Mouse (Mus musculus) ES-Bruce4 (cell line): Measurements from ENCODE around the gene Mutyh. TPM values are rescaled to one million over a fixed set of nuclear protein-coding genes. Genes with fewer than 3 reads are reported as not detected.

Source experiments
- H3K27ac ChIP-seq: 2 replicates; pipeline ENCODE4 v1.5.1; 2012; ENCODE audit warnings: low read length, inconsistent platforms; ENCODE audit not compliant: insufficient read depth
- H3K27me3 ChIP-seq: 2 replicates; pipeline ENCODE4 v1.6.1; 2012; ENCODE audit warnings: mild to moderate bottlenecking, low read length, inconsistent platforms; ENCODE audit not compliant: control insufficient read depth, poor library complexity, insufficient read depth, severe bottlenecking
- H3K36me3 ChIP-seq: 2 replicates; pipeline ENCODE4 v1.6.1; 2012; ENCODE audit warnings: inconsistent platforms, mild to moderate bottlenecking, low read length, moderate library complexity; ENCODE audit not compliant: control insufficient read depth, poor library complexity, insufficient read depth, severe bottlenecking
- H3K4me1 ChIP-seq: one replicate; pipeline ENCODE4 v1.8.1; 2011; ENCODE audit warnings: low read length; ENCODE audit not compliant: control insufficient read depth, insufficient read depth
- H3K4me3 ChIP-seq: 2 replicates; pipeline ENCODE4 v1.5.1; 2011; ENCODE audit warnings: low read depth, mild to moderate bottlenecking, low read length
- H3K9ac ChIP-seq: 2 replicates; pipeline ENCODE4 v1.6.1; 2012; ENCODE audit warnings: low read depth, mild to moderate bottlenecking, inconsistent platforms; ENCODE audit not compliant: poor library complexity, severe bottlenecking
- H3K9me3 ChIP-seq: replicated peaks from 2 replicates; pipeline ENCODE4 v1.6.1; 2012; ENCODE audit warnings: mild to moderate bottlenecking, low read length, inconsistent platforms; ENCODE audit not compliant: control insufficient read depth, poor library complexity, insufficient read depth, severe bottlenecking
- CTCF ChIP-seq: IDR thresholded peaks from one replicate; pipeline ENCODE4 v1.8.1; 2011; ENCODE audit warnings: low read depth, low read length
- EP300 ChIP-seq: IDR thresholded peaks from 2 replicates; pipeline ENCODE4 v1.6.1; 2011; ENCODE audit warnings: low read depth, low read length; ENCODE audit not compliant: insufficient read depth
- POLR2A ChIP-seq: IDR thresholded peaks from one replicate; pipeline ENCODE4 v1.8.1; 2011; ENCODE audit warnings: low read length; ENCODE audit not compliant: insufficient read depth
- polyA plus RNA-seq: library from polyadenylated mRNA; stranded (reverse); fragments of >200 nt; gene quantifications from 2 replicates; pipeline ENCODE4 v1.2.4, GENCODE M21; 2011; ENCODE audit warnings: low read depth; ENCODE audit not compliant: missing spikeins, insufficient read depth, insufficient read length

The Mutyh gene
- polyA plus RNA-seq, 1 experiment, result 30.0 TPM

DNA sequence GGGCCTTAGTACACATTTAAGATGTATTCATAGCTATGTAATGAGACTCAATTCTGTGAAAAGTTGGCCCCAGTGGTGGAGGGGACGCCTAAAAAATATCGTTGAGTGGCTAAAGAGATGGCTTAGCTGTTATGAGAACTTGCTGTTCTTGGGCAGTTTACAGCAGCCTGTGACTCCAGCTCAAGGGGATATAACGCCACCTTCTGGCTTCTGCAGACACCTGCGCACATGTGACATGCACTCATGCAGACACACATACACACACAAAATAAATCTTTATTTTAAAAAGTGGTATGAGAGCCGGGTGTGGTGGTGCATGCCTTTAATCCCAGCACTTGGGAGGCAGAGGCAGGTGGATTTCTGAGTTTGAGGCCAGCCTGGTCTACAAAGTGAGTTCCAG is 31.1 kb upstream of the Mutyh start:
- no peaks in the 10 kb centered on the region for H3K9me3 ChIP-seq
- H3K27ac ChIP-seq, result no peak overlapping the region
- no peaks in the 10 kb centered on the region; the same call in 1 of the 2 replicates for H3K27me3 ChIP-seq
- TF ChIP-seq EP300, result no peak
- TF ChIP-seq CTCF, result peak; percentile 22
- H3K36me3 ChIP-seq, result 0 out of 2 replicates have a peak, but pooled peaks cover 2% of the 10 kb centered on the region
- no peak overlapping the region for H3K9ac ChIP-seq
- H3K4me1 ChIP-seq, result peaks cover 8% of the 10 kb centered on the region
- no peak overlapping the region for H3K4me3 ChIP-seq

DNA sequence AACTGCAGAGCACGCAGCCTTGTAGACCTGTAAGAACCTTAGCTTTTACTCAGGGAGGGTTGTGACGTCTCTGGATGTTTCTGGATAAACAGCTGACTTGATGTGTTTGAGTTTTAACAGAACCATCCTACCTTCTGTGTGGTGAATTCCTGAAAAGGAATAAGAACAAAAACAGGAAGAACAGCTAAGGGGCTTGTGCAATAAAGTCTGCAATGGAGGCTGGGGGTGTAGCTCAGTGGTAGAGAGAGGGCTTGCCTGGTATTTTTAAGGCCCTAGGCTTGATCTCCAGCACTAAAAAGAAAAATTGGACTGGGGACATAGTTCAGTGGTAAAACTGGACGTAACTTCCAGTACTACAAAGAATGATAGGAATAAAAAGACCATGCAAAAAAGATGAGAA is 30.4 kb upstream of the Mutyh start:
- H3K9me3 ChIP-seq, result no peaks in the 10 kb centered on the region
- peaks cover 10% of the 10 kb centered on the region for H3K4me1 ChIP-seq
- H3K36me3 ChIP-seq, result no peaks in the 10 kb centered on the region
- no peaks in the 10 kb centered on the region; the same call in 1 of the 2 replicates for H3K27me3 ChIP-seq
- H3K9ac ChIP-seq, result no peak overlapping the region
- no peak overlapping the region for H3K27ac ChIP-seq
- TF ChIP-seq POLR2A (no peak), EP300 (no peak), CTCF (no peak)
- no peak overlapping the region for H3K4me3 ChIP-seq

GRCm38 (mm10) chr4:116780541-116780940 is 27.0 kb upstream of the Mutyh start:
- TF ChIP-seq CTCF (no peak), EP300 (peak; percentile 72)
- Histone ChIP-seq H3K27me3 (no peaks in the 10 kb centered on the region; the same call in 1 of the 2 replicates), H3K9ac (no peak overlapping the region), H3K4me1 (peaks cover 7% of the 10 kb centered on the region), H3K9me3 (no peaks in the 10 kb centered on the region), H3K4me3 (no peak overlapping the region), H3K36me3 (no peaks in the 10 kb centered on the region), H3K27ac (peak overlapping the region; percentile 26; the same call in 1 of the 2 replicates)

DNA sequence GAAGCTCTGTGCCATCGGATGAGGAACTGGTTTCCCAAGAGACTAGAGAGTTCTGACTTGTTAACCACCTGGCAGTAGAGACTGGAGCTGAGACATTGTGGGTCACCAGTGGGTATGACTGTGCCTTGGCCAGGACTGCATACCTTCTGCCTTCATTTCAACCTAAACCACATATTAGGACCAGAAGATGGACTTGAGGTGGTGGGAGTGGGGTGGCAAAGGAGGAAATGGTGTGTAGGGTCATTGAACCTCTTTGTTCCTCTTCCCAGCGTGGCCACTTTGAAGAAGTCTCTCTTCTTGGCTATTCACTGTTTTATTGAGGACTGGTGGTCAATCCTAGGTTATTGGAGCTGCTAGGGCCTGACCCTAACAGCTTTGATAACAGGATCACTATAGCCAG is 26.2 kb upstream of the Mutyh start:
- no peak overlapping the region for H3K4me3 ChIP-seq
- H3K36me3 ChIP-seq, result no peaks in the 10 kb centered on the region
- no peaks in the 10 kb centered on the region for H3K9me3 ChIP-seq
- H3K9ac ChIP-seq, result no peak overlapping the region
- TF ChIP-seq CTCF (no peak), EP300 (no peak), POLR2A (no peak)
- H3K27ac ChIP-seq, result peak overlapping the region; percentile 86
- H3K4me1 ChIP-seq, result peaks cover 7% of the 10 kb centered on the region
- H3K27me3 ChIP-seq, result no peaks in the 10 kb centered on the region; the same call in 1 of the 2 replicates

DNA sequence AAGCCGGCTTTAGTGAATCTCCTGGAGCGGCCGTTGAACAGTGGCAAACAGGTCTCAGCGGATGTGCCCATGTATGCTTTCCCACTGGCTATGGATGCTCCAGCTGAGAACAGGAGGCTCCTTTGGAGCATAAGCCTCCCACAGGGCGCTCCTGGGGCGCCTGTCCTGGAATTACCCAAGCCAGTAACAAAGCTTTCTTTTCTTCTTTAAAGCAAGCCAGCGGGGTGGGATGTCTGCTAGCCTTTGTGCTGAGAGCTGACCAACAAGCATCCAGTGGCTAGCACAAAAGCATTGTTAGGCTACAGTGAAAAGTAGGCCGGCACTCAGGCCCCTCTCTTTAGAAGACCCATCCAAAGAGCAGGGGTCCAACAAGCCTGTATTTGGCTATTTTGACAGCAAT is 25.4 kb upstream of the Mutyh start:
- H3K36me3 ChIP-seq, result no peaks in the 10 kb centered on the region
- H3K9me3 ChIP-seq, result no peaks in the 10 kb centered on the region
- no peak overlapping the region for H3K9ac ChIP-seq
- no peak overlapping the region for H3K4me3 ChIP-seq
- peaks cover 7% of the 10 kb centered on the region for H3K4me1 ChIP-seq
- H3K27ac ChIP-seq, result peak overlapping the region; percentile 95
- no peaks in the 10 kb centered on the region for H3K27me3 ChIP-seq
- no peak for TF ChIP-seq POLR2A
- peak; percentile 79 for TF ChIP-seq EP300

- Histone ChIP-seq H3K27me3 (no peaks in the 10 kb centered on the region), H3K27ac (no peak overlapping the region), H3K9ac (no peak overlapping the region), H3K36me3 (no peaks in the 10 kb centered on the region), H3K4me1 (no peaks in the 10 kb centered on the region), H3K4me3 (no peak overlapping the region), H3K9me3 (no peaks in the 10 kb centered on the region)
- TF ChIP-seq CTCF (peak; percentile 48), EP300 (no peak), POLR2A (no peak)
Observed at GRCm38 (mm10) chr4:116786587-116786986, 20.9 kb upstream of the Mutyh start.
